Mouse (Mus musculus) liver, embryonic 16.5 days (tissue): ENCODE results near the gene Csnk1g1. TPM values are rescaled to one million over a fixed set of nuclear protein-coding genes. Genes with fewer than 3 reads are reported as not detected.

Experiments
- ATAC-seq: fragments of 200-750 bp; cut with Nextera tagmentation; 2 replicates; pipeline ENCODE4 v1.8.0; 2017; ENCODE audit warnings: low read depth, mild to moderate bottlenecking, moderate number of reproducible peaks, moderate library complexity
- H3K27ac ChIP-seq: fragments of 300-500 bp; sonication (generic); 2 replicates; pipeline ENCODE4 v1.5.1; 2014; ENCODE audit warnings: mild to moderate bottlenecking, low read length
- H3K27me3 ChIP-seq: fragments of 300-500 bp; sonication (generic); 2 replicates; pipeline ENCODE4 v1.6.1; 2014; ENCODE audit warnings: low read depth, low read length, mixed read lengths; ENCODE audit not compliant: control insufficient read depth, insufficient read depth
- H3K36me3 ChIP-seq: fragments of 300-500 bp; sonication (generic); 2 replicates; pipeline ENCODE4 v1.6.1; 2014; ENCODE audit warnings: mild to moderate bottlenecking; ENCODE audit not compliant: control insufficient read depth, insufficient read depth
- H3K4me1 ChIP-seq: fragments of 300-500 bp; sonication (generic); 2 replicates; pipeline ENCODE4 v1.6.1; 2014; ENCODE audit warnings: low read depth, low read length, mixed read lengths; ENCODE audit not compliant: control insufficient read depth
- H3K4me2 ChIP-seq: fragments of 300-500 bp; sonication (generic); 2 replicates; pipeline ENCODE4 v1.6.1; 2014; ENCODE audit warnings: low read depth, low read length, mixed read lengths
- H3K4me3 ChIP-seq: fragments of 300-500 bp; sonication (generic); 2 replicates; pipeline ENCODE4 v1.5.1; 2014; ENCODE audit warnings: low read depth, mild to moderate bottlenecking, low read length
- H3K9ac ChIP-seq: fragments of 300-500 bp; sonication (generic); 2 replicates; pipeline ENCODE4 v1.6.1; 2014; ENCODE audit warnings: low read depth, low read length
- H3K9me3 ChIP-seq: fragments of 300-500 bp; sonication (generic); replicated peaks from 2 replicates; pipeline ENCODE4 v1.6.1; 2016; ENCODE audit warnings: low read length; ENCODE audit not compliant: control insufficient read depth
- WGBS: fragments of 180-500 bp; shearing (Covaris S2); extraction: QIAGEN DNeasy Blood & Tissue Kit; methylation state at CpG from one replicate; pipeline ENCODE4 v1.1.7; 2014; ENCODE audit not compliant: insufficient replicate concordance; 5-methylcytosine and 5-hydroxymethylcytosine counted together
- polyA plus RNA-seq: library from polyadenylated mRNA; unstranded; fragments of >200 nt; fragmentation: Nextera tagmentation; extraction: Ambion mirVana; gene quantifications from 2 replicates; pipeline ENCODE4 v1.2.1, GENCODE M21; 2015

The Csnk1g1 gene
- polyA plus RNA-seq, 1 experiment from 2014 or later = 3.7 TPM

GRCm38 (mm10) chr9:66084171-66084570 lies 175.4 kb downstream of the Csnk1g1 start:
- H3K4me2 ChIP-seq = no peak overlapping the region
- WGBS = 78% methylated on average over 3 of the region's 3 CpGs
- H3K9me3 ChIP-seq = no peaks in the 10 kb centered on the region
- H3K4me1 ChIP-seq = no peaks in the 10 kb centered on the region
- no peak overlapping the region for H3K9ac ChIP-seq
- H3K36me3 ChIP-seq = peaks cover 19% of the 10 kb centered on the region
- H3K27ac ChIP-seq = no peak overlapping the region
- no peak overlapping the region for H3K4me3 ChIP-seq
- H3K27me3 ChIP-seq = no peaks in the 10 kb centered on the region
- ATAC-seq = no peak

GRCm38 (mm10) chr9:66087062-66087461 lies 178.3 kb downstream of the Csnk1g1 start:
- ATAC-seq = no peak
- WGBS = 93% methylated on average over 7 of the region's 7 CpGs
- Histone ChIP-seq H3K36me3 (peaks cover 29% of the 10 kb centered on the region), H3K4me1 (no peaks in the 10 kb centered on the region), H3K4me3 (no peak overlapping the region), H3K4me2 (no peak overlapping the region), H3K9me3 (no peaks in the 10 kb centered on the region), H3K27me3 (no peaks in the 10 kb centered on the region), H3K27ac (no peak overlapping the region), H3K9ac (no peak overlapping the region)

- peak; percentile 57 for ATAC-seq
- Histone ChIP-seq H3K4me1 (no peaks in the 10 kb centered on the region; the same call in 1 of the 2 replicates), H3K36me3 (peaks cover 38% of the 10 kb centered on the region), H3K27me3 (no peaks in the 10 kb centered on the region), H3K27ac (no peak overlapping the region), H3K9me3 (no peaks in the 10 kb centered on the region), H3K4me3 (no peak overlapping the region), H3K9ac (no peak overlapping the region), H3K4me2 (no peak overlapping the region)
- 53% methylated on average over 4 of the region's 4 CpGs for WGBS
These were observed 179.7 kb downstream of the Csnk1g1 start for GRCm38 (mm10) chr9:66088411-66088810.

GRCm38 (mm10) chr9:66090593-66091244 lies 182.0 kb downstream of the Csnk1g1 start:
- 86% methylated on average over 13 of the region's 13 CpGs for WGBS
- H3K27me3 ChIP-seq = no peaks in the 10 kb centered on the region
- no peaks in the 10 kb centered on the region; the same call in 1 of the 2 replicates for H3K4me1 ChIP-seq
- no peak overlapping the region for H3K4me3 ChIP-seq
- H3K4me2 ChIP-seq = no peak overlapping the region
- no peak overlapping the region for H3K27ac ChIP-seq
- no peak for ATAC-seq
- no peak overlapping the region for H3K9ac ChIP-seq
- peaks cover 57% of the 10 kb centered on the region for H3K36me3 ChIP-seq
- H3K9me3 ChIP-seq = no peaks in the 10 kb centered on the region

- Histone ChIP-seq H3K4me2 (no peak overlapping the region), H3K27ac (no peak overlapping the region), H3K4me1 (no peaks in the 10 kb centered on the region; the same call in 1 of the 2 replicates), H3K27me3 (no peaks in the 10 kb centered on the region), H3K4me3 (no peak overlapping the region), H3K9ac (no peak overlapping the region), H3K9me3 (no peaks in the 10 kb centered on the region), H3K36me3 (peaks cover 63% of the 10 kb centered on the region)
- WGBS = 78% methylated on average over 6 of the region's 6 CpGs
- ATAC-seq = no peak
These were observed 182.9 kb downstream of the Csnk1g1 start for GRCm38 (mm10) chr9:66091327-66092231.

- Histone ChIP-seq H3K36me3 (peaks cover 60% of the 10 kb centered on the region), H3K9me3 (no peaks in the 10 kb centered on the region), H3K9ac (no peak overlapping the region), H3K27me3 (no peaks in the 10 kb centered on the region), H3K27ac (no peak overlapping the region), H3K4me2 (no peak overlapping the region), H3K4me1 (no peaks in the 10 kb centered on the region; the same call in 1 of the 2 replicates), H3K4me3 (no peak overlapping the region)
- ATAC-seq = no peak
- 77% methylated on average over 2 of the region's 2 CpGs for WGBS
These were observed 183.9 kb downstream of the Csnk1g1 start for GRCm38 (mm10) chr9:66092664-66093063.

Other genes with a start within 250 kb of the Csnk1g1 start
- 40.7 and 50.9 TPM in 2 replicates for gene Oaz2, start 240.9 kb upstream of the Csnk1g1 start, polyA plus RNA-seq
- gene Zfp609, start 81.4 kb upstream of the Csnk1g1 start, polyA plus RNA-seq = 1.4 and 1.7 TPM in 2 replicates
- 68.3 and 78.4 TPM in 2 replicates for gene Pclaf, start 18.7 kb upstream of the Csnk1g1 start, polyA plus RNA-seq
- gene Trip4, start 130 bp upstream of the Csnk1g1 start, polyA plus RNA-seq = 9.8 and 11.6 TPM in 2 replicates
- gene Ppib, start 151.3 kb downstream of the Csnk1g1 start, polyA plus RNA-seq = 412 and 425 TPM in 2 replicates
- 30.5 and 31.3 TPM in 2 replicates for gene Snx22, start 160.8 kb downstream of the Csnk1g1 start, polyA plus RNA-seq
- gene Snx1, start 217.7 kb downstream of the Csnk1g1 start, polyA plus RNA-seq = 59.6 and 63.8 TPM in 2 replicates
- 110 and 129 TPM in 2 replicates for gene Ciao2a, start 217.7 kb downstream of the Csnk1g1 start, polyA plus RNA-seq
- 32.7 and 33.7 TPM in 2 replicates for gene Dapk2, start 249.3 kb downstream of the Csnk1g1 start, polyA plus RNA-seq